Mouse (Mus musculus): ENCODE data around the gene Tspan5.

GRCm38 (mm10) chr3:138841288-138841687 lies 99.3 kb downstream of the Tspan5 start:
- TF ChIP-seq POLR2A (IDR thresholded peaks at IDR 0.05; ENCODE audit: extremely low read depth, insufficient read depth, low read length) = no peak
- no peak for TF ChIP-seq CTCF (IDR thresholded peaks at IDR 0.05; ENCODE audit: low read depth, low read length)

Data from liver, adult 2 months (tissue).